Mouse (Mus musculus) cerebellum, adult 2 months (tissue): ENCODE results near the gene Ascl3.

Experiments used
- CTCF ChIP-seq: fragments of 200-500 bp; IDR thresholded peaks from 2 replicates; pipeline ENCODE4 v1.5.1; 2011; ENCODE audit warnings: low read depth, mild to moderate bottlenecking, control low read depth, low read length, moderate library complexity, borderline replicate concordance; ENCODE audit not compliant: insufficient read depth
- POLR2A ChIP-seq: fragments of 200-500 bp; IDR thresholded peaks from 2 replicates; pipeline ENCODE4 v1.6.1; 2011; ENCODE audit warnings: low read length, control low read depth, borderline replicate concordance; ENCODE audit not compliant: insufficient read depth

GRCm38 (mm10) chr7:109704461-109704860 is 27.1 kb downstream of the Ascl3 start:
- TF ChIP-seq POLR2A: no peak
- TF ChIP-seq CTCF: no peak
